In genomic region chr4:41055111-41055510, GRCm38 (mm10) we compare ENCODE assay signal across 10 mouse cellular contexts. TPM values are rescaled to one million over a fixed set of nuclear protein-coding genes. Genes with fewer than 3 reads are reported as not detected.
DNase-seq lines count a peak whose midpoint lies in the region; ATAC-seq lines count a peak whose summit lies in the region.
"Had no signal": no experiment of that assay in that cellular context is flagged by ENCODE, and none has a peak within 500 bp of the region (broad histone marks: within the 10 kb centered on the region; RNA-seq: fewer than 3 reads in every experiment).

No protein-coding gene starts in this region.

- H3K9ac ChIP-seq in limb, embryonic 12.5 days (replicated peaks), result no peak overlapping the region
- H3K9ac ChIP-seq in limb, embryonic 13.5 days, result no peak overlapping the region

- H3K4me1 ChIP-seq in limb, embryonic 12.5 days (replicated peaks), result peaks cover 5% of the 10 kb centered on the region; the same call in 1 of the 2 replicates
- H3K4me1 ChIP-seq in limb, embryonic 10.5 days, result peaks cover 12% of the 10 kb centered on the region
- peaks cover 18% of the 10 kb centered on the region; the same call in 1 of the 2 replicates for H3K4me1 ChIP-seq in limb, embryonic 13.5 days

- H3K27ac ChIP-seq in limb, embryonic 12.5 days, result peak overlapping the region; percentile 35; the same call in 1 of the 2 replicates
- H3K27ac ChIP-seq in limb, embryonic 10.5 days, result no peak overlapping the region
- peak overlapping the region; percentile 39; the same call in 1 of the 2 replicates for H3K27ac ChIP-seq in limb, embryonic 13.5 days

- 0 out of 2 replicates have a peak, but pooled peaks have one; percentile 35 for ATAC-seq in limb, embryonic 12.5 days (ENCODE audit: insufficient number of reproducible peaks, insufficient read depth, low FRiP score, low TSS enrichment, low read depth)
- ATAC-seq in limb, embryonic 13.5 days (ENCODE audit: low FRiP score, low read depth), result 0 out of 2 replicates have a peak, but pooled peaks have one; percentile 34

- WGBS in limb, embryonic 12.5 days, result 60% methylated on average over 13 of the region's 13 CpGs
- WGBS in limb, embryonic 10.5 days, result 70% methylated on average over 13 of the region's 13 CpGs
- 50% methylated on average over 13 of the region's 13 CpGs for WGBS in limb, embryonic 13.5 days

- no peaks in the 10 kb centered on the region for H3K36me3 ChIP-seq in limb, embryonic 12.5 days
- no peaks in the 10 kb centered on the region for H3K36me3 ChIP-seq in limb, embryonic 10.5 days
- no peaks in the 10 kb centered on the region for H3K36me3 ChIP-seq in limb, embryonic 13.5 days

- no peaks in the 10 kb centered on the region for H3K9me3 ChIP-seq in limb, embryonic 12.5 days
- H3K9me3 ChIP-seq in limb, embryonic 10.5 days (replicated peaks), result no peaks in the 10 kb centered on the region
- H3K9me3 ChIP-seq in limb, embryonic 13.5 days, result no peaks in the 10 kb centered on the region

- H3K4me3 ChIP-seq in limb, embryonic 12.5 days (replicated peaks), result no peak overlapping the region
- H3K4me3 ChIP-seq in limb, embryonic 10.5 days, result no peak overlapping the region
- H3K4me3 ChIP-seq in limb, embryonic 13.5 days, result no peak overlapping the region
- H3K4me3 ChIP-seq: erythroblast, embryonic 14.5 days had no signal

- no peak overlapping the region for H3K4me2 ChIP-seq in limb, embryonic 12.5 days
- 0 out of 2 replicates have a peak overlapping the region, but pooled peaks have one; percentile 16 for H3K4me2 ChIP-seq in limb, embryonic 13.5 days (replicated peaks)

- H3K27me3 ChIP-seq in limb, embryonic 12.5 days, result no peaks in the 10 kb centered on the region
- no peaks in the 10 kb centered on the region for H3K27me3 ChIP-seq in limb, embryonic 10.5 days (ENCODE audit: low read depth, poor library complexity, severe bottlenecking)
- H3K27me3 ChIP-seq in limb, embryonic 13.5 days, result no peaks in the 10 kb centered on the region

- DNase-seq in adrenal gland, postnatal 10 days, result peak; percentile 46
- no peak for DNase-seq in adrenal gland, postnatal 4 days (ENCODE audit: low spot score in 2 of 2)
- DNase-seq in limb, embryonic 10.5 days (ENCODE audit: low spot score), result no peak
- peak; percentile 56 for DNase-seq in mesoderm, embryonic 11.5 days (ENCODE audit: low read depth, low spot score)
- DNase-seq in urinary bladder, postnatal 4 days (ENCODE audit: low spot score in 2 of 2), result no peak
- DNase-seq in layer of hippocampus, postnatal 36 days, result no peak

RNA-seq across cellular contexts. Expression of gene Aqp7, which starts 7.2 kb away (rescaled TPM):
- total RNA-seq in adrenal gland, postnatal 10 days (2021), result 10 to 100 TPM; 71.9 to 79.4 TPM
- 10 to 100 TPM; 14.9 to 21.6 TPM for total RNA-seq in adrenal gland, postnatal 4 days (2021)
- polyA plus RNA-seq in limb, embryonic 12.5 days (2016; fragmentation: Nextera tagmentation; extraction: Ambion mirVana), result not detected in 2 replicates
- 0.06 and 0.24 TPM in 2 replicates for polyA plus RNA-seq in limb, embryonic 10.5 days (2016; fragmentation: Nextera tagmentation; extraction: Ambion mirVana)
- 0.06 and 0.15 TPM in 2 replicates for polyA plus RNA-seq in limb, embryonic 13.5 days (2015; fragmentation: Nextera tagmentation; extraction: Ambion mirVana)
- total RNA-seq in layer of hippocampus, postnatal 36 days (2021), result not detected
- total RNA-seq: hematopoietic stem cell, adult 5-6 weeks had no signal
- polyA plus RNA-seq: erythroblast, embryonic 14.5 days had no signal

RNA-seq across cellular contexts. Expression of gene Aqp3, which starts 42.9 kb away (rescaled TPM):
- under 1 TPM; 0.63 to 0.76 TPM for total RNA-seq in adrenal gland, postnatal 10 days (2021)
- total RNA-seq in adrenal gland, postnatal 4 days (2021), result 10 to 100 TPM in 1 of 2 experiments, under 1 TPM in 1; 0.51 to 14.1 TPM
- polyA plus RNA-seq in limb, embryonic 12.5 days (2016; fragmentation: Nextera tagmentation; extraction: Ambion mirVana), result 1.0 TPM in 2 replicates
- 3.9 and 4.4 TPM in 2 replicates for polyA plus RNA-seq in limb, embryonic 10.5 days (2016; fragmentation: Nextera tagmentation; extraction: Ambion mirVana)
- polyA plus RNA-seq in limb, embryonic 13.5 days (2015; fragmentation: Nextera tagmentation; extraction: Ambion mirVana), result 6.7 and 7.7 TPM in 2 replicates
- total RNA-seq in layer of hippocampus, postnatal 36 days (2021), result not detected
- total RNA-seq: hematopoietic stem cell, adult 5-6 weeks had no signal

Comparison
In these comparisons a context has a peak if more than half of its experiments do, and no peak if none do; other contexts are left out.
1. DNase-seq: peak in adrenal gland, postnatal 10 days (single experiment) and mesoderm, embryonic 11.5 days (single experiment); none in adrenal gland, postnatal 4 days (0 of 2), limb, embryonic 10.5 days (single experiment), urinary bladder, postnatal 4 days (0 of 2) and layer of hippocampus, postnatal 36 days (0 of 2).
2. RNA of gene Aqp7, which starts 7.2 kb away (total RNA-seq): 71.9 to 79.4 TPM in adrenal gland, postnatal 10 days and 14.9 to 21.6 TPM in adrenal gland, postnatal 4 days; not detected in layer of hippocampus, postnatal 36 days; every median in the first group is over 10 times any median in the second.